Mouse (Mus musculus) heart, postnatal 0 days (tissue): Measurements from ENCODE around the gene Zfp672.

Experiments
- CTCF ChIP-seq: IDR thresholded peaks from 2 replicates; pipeline ENCODE4 v1.5.1; 2016; ENCODE audit warnings: antibody characterized with exemption, control low read depth, low read depth
- EP300 ChIP-seq: IDR thresholded peaks from 2 replicates; pipeline ENCODE4 v1.6.1; 2016; ENCODE audit warnings: antibody characterized with exemption, low read depth

DNA sequence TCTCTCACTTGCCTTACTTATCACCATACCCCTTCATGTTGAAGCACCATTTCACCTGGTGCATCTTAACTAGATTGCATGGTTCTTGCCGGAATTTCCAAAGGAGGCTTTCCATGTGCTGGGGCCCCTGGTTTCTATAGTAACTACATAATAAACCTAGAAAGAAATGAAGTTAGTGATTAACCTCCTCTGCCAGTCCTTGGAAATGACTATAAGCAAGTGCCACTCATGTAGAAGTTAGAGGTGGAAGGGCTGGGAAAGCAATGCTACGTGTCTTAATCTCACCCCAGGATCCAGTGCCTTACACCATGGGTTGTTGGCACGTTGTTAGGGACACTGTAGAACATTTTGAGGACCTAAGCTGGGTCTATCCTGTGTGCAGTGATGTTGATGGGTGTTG lies 34.3 kb upstream of the Zfp672 start:
- TF ChIP-seq CTCF: no peak
- no peak for TF ChIP-seq EP300
